9 mouse cellular contexts compared by ENCODE assay signal in the genomic region with DNA sequence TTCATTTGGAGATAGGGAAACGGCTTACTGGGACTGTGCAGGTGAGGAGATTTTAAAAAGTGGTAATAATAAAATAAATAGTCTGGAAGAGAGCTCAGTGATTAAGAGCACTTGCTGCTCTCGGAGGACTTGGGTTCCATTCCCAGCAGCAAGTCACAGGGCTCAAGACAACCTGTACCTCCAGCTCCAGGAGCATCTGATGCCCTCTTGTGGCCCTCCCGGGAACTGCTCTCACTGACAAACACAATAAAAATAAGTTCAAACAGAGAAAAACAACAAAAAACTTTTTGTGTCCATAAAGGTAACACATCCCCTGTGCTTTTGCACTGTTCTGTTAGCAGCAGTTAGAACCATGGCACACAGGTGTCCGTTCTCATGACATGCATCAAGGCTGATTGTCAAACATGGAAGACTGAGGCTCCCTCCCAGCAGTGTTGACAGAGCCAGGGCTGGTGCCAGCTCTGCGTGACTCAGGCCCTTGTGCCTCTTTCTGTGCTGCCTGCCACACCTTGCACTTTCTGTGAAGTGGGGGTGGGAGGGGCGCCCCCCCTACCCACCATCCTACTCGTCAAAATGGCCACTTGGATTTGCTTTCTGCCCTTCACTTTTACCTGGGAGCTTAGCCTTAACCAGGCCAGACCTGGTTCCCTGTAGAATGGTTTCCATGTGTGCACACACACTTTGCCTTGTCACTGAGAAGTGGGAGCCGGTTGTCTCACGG. TPM values are rescaled to one million over a fixed set of nuclear protein-coding genes. Genes with fewer than 3 reads are reported as not detected.
DNase-seq lines count a peak whose midpoint lies in the region; ATAC-seq and TF ChIP-seq lines count a peak whose summit lies in the region.
"Had no signal": no experiment of that assay in that cellular context is flagged by ENCODE, and none has a peak within 500 bp of the region (broad histone marks: within the 10 kb centered on the region; RNA-seq: fewer than 3 reads in every experiment).

No protein-coding gene starts in this region.

- H3K27ac ChIP-seq in gastrocnemius, adult 2 months = no peak overlapping the region
- no peak overlapping the region for H3K27ac ChIP-seq in midbrain, embryonic 14.5 days (replicated peaks; ENCODE audit: low read depth, low read length)
- H3K27ac ChIP-seq in midbrain, embryonic 16.5 days (ENCODE audit: low read length) = no peak overlapping the region
- H3K27ac ChIP-seq in lung, postnatal 0 days (ENCODE audit: low read length) = peak overlapping the region; percentile 73
- H3K27ac ChIP-seq: limb, embryonic 13.5 days had no signal

- H3K4me2 ChIP-seq in midbrain, embryonic 14.5 days (ENCODE audit: low read length) = no peak overlapping the region
- no peak overlapping the region for H3K4me2 ChIP-seq in midbrain, embryonic 16.5 days (ENCODE audit: low read length)
- no peak overlapping the region for H3K4me2 ChIP-seq in lung, postnatal 0 days (replicated peaks; ENCODE audit: low read depth, low read length)
- H3K4me2 ChIP-seq: limb, embryonic 13.5 days had no signal

- H3K36me3 ChIP-seq in midbrain, embryonic 14.5 days (ENCODE audit: control insufficient read depth, insufficient read depth, low read length) = peaks cover 38% of the 10 kb centered on the region
- peaks cover 10% of the 10 kb centered on the region for H3K36me3 ChIP-seq in midbrain, embryonic 16.5 days (ENCODE audit: control insufficient read depth, insufficient read depth, low read length)
- peaks cover 28% of the 10 kb centered on the region for H3K36me3 ChIP-seq in lung, postnatal 0 days (ENCODE audit: insufficient read depth, low read length)

- intact Hi-C loops in gastrocnemius, adult 2 months (cut with DNase I) = loop anchor here (1.0 to 5.0 kb wide), 3 partner anchors 27 to 71 kb away; partner anchors contain the start of genes Mmab and Mvk

- TF ChIP-seq EP300 in lung, postnatal 0 days (IDR thresholded peaks at IDR 0.05) = 0 out of 2 replicates have a peak, but pooled peaks have one; percentile 47

- peaks cover 15% of the 10 kb centered on the region for H3K4me1 ChIP-seq in midbrain, embryonic 14.5 days (ENCODE audit: control insufficient read depth, insufficient read depth, low read length)
- H3K4me1 ChIP-seq in midbrain, embryonic 16.5 days (ENCODE audit: control insufficient read depth, insufficient read depth, low read length) = peaks cover 26% of the 10 kb centered on the region
- peaks cover 16% of the 10 kb centered on the region; the same call in 1 of the 2 replicates for H3K4me1 ChIP-seq in lung, postnatal 0 days (ENCODE audit: insufficient read depth, low read depth, low read length)

- DNase-seq in gastrocnemius, adult 2 months = no peak
- no peak for DNase-seq in gastrocnemius, postnatal 4 days (ENCODE audit: low spot score in 2 of 2)
- DNase-seq in midbrain, embryonic 14.5 days = peak; percentile 56
- DNase-seq in adrenal gland, postnatal 25 days = peak; percentile 41
- peak; percentile 76 for DNase-seq in lung, postnatal 0 days (ENCODE audit: low spot score)
- DNase-seq in urinary bladder, adult 2 months (ENCODE audit: low spot score) = no peak

- WGBS in midbrain, embryonic 14.5 days = 79% methylated on average over 9 of the region's 9 CpGs
- WGBS in midbrain, embryonic 16.5 days = 81% methylated on average over 9 of the region's 9 CpGs
- WGBS in lung, postnatal 0 days = 63% methylated on average over 9 of the region's 9 CpGs

- H3K9me3 ChIP-seq in midbrain, embryonic 14.5 days (ENCODE audit: control insufficient read depth, low read length) = no peaks in the 10 kb centered on the region
- H3K9me3 ChIP-seq in midbrain, embryonic 16.5 days (replicated peaks; ENCODE audit: control insufficient read depth, low read length, poor library complexity, severe bottlenecking) = no peaks in the 10 kb centered on the region
- H3K9me3 ChIP-seq in lung, postnatal 0 days (ENCODE audit: low read length) = no peaks in the 10 kb centered on the region
- H3K9me3 ChIP-seq: limb, embryonic 13.5 days had no signal

- H3K4me3 ChIP-seq in gastrocnemius, adult 2 months = no peak overlapping the region
- no peak overlapping the region for H3K4me3 ChIP-seq in midbrain, embryonic 14.5 days (replicated peaks; ENCODE audit: low read depth, low read length)
- H3K4me3 ChIP-seq in midbrain, embryonic 16.5 days (ENCODE audit: low read depth, low read length) = no peak overlapping the region
- H3K4me3 ChIP-seq in lung, postnatal 0 days (ENCODE audit: low read depth, low read length) = no peak overlapping the region
- H3K4me3 ChIP-seq: limb, embryonic 13.5 days had no signal

- H3K27me3 ChIP-seq in midbrain, embryonic 14.5 days (ENCODE audit: control insufficient read depth, insufficient read depth, low read length) = no peaks in the 10 kb centered on the region
- no peaks in the 10 kb centered on the region for H3K27me3 ChIP-seq in midbrain, embryonic 16.5 days (ENCODE audit: control insufficient read depth, insufficient read depth, low read depth, low read length)
- H3K27me3 ChIP-seq in lung, postnatal 0 days (replicated peaks; ENCODE audit: insufficient read depth, low read length) = no peaks in the 10 kb centered on the region
- H3K27me3 ChIP-seq: limb, embryonic 13.5 days had no signal

- peak; percentile 78 for TF ChIP-seq CTCF in gastrocnemius, adult 2 months (IDR thresholded peaks at IDR 0.05)
- peak; percentile 82 for TF ChIP-seq CTCF in lung, postnatal 0 days (IDR thresholded peaks at IDR 0.05)

- no peak overlapping the region for H3K9ac ChIP-seq in midbrain, embryonic 14.5 days (replicated peaks; ENCODE audit: low read length)
- H3K9ac ChIP-seq in midbrain, embryonic 16.5 days (ENCODE audit: low read depth, low read length) = no peak overlapping the region
- H3K9ac ChIP-seq in lung, postnatal 0 days (replicated peaks; ENCODE audit: low read depth) = no peak overlapping the region
- H3K9ac ChIP-seq: limb, embryonic 13.5 days had no signal

- no peak for ATAC-seq in midbrain, embryonic 14.5 days (ENCODE audit: low FRiP score, low TSS enrichment)
- no peak for ATAC-seq in midbrain, embryonic 16.5 days
- ATAC-seq in lung, postnatal 0 days = peak; percentile 29
- no peak for ATAC-seq in erythroid progenitor cell, adult 5-6 weeks (replicated peaks; ENCODE audit: low FRiP score, poor library complexity, severe bottlenecking)

RNA-seq across cellular contexts. Expression of gene Ube3b, which starts 2.9 kb away (rescaled TPM):
- total RNA-seq in gastrocnemius, adult 2 months (2021) = 100 to 1,000 TPM; 116 to 120 TPM
- 10 to 100 TPM; 54.2 to 59.3 TPM for total RNA-seq in gastrocnemius, postnatal 4 days (2021)
- 42.7 and 49.2 TPM in 2 replicates for polyA plus RNA-seq in midbrain, embryonic 14.5 days (2014; fragmentation: Nextera tagmentation; extraction: Ambion mirVana)
- polyA plus RNA-seq in midbrain, embryonic 16.5 days (2015; fragmentation: Nextera tagmentation; extraction: Ambion mirVana) = 35.6 and 39.0 TPM in 2 replicates
- 68.2 and 75.7 TPM in 2 replicates for total RNA-seq in adrenal gland, postnatal 25 days (2021)
- 28.9 and 30.1 TPM in 2 replicates for polyA plus RNA-seq in lung, postnatal 0 days (2015; fragmentation: Nextera tagmentation; extraction: Ambion mirVana)
- 19.3 and 27.0 TPM in 2 replicates for total RNA-seq in erythroid progenitor cell, adult 5-6 weeks (2015; ENCODE audit: low replicate concordance)
- total RNA-seq in erythroid progenitor cell, adult 5-6 weeks (2017; ENCODE audit: low replicate concordance) = 12.9 and 21.7 TPM in 2 replicates
- 35.2 and 38.5 TPM in 2 replicates for polyA plus RNA-seq in urinary bladder, adult 2 months (2012; rRNA removed)

RNA-seq across cellular contexts. Expression of gene Kctd10, which starts 3.0 kb away (rescaled TPM):
- total RNA-seq in gastrocnemius, adult 2 months (2021) = 10 to 100 TPM; 16.8 to 21.1 TPM
- 10 to 100 TPM; 38.0 to 40.7 TPM for total RNA-seq in gastrocnemius, postnatal 4 days (2021)
- polyA plus RNA-seq in midbrain, embryonic 14.5 days (2014; fragmentation: Nextera tagmentation; extraction: Ambion mirVana) = 58.7 and 82.4 TPM in 2 replicates
- polyA plus RNA-seq in midbrain, embryonic 16.5 days (2015; fragmentation: Nextera tagmentation; extraction: Ambion mirVana) = 70.3 and 82.3 TPM in 2 replicates
- total RNA-seq in adrenal gland, postnatal 25 days (2021) = 53.3 and 58.5 TPM in 2 replicates
- polyA plus RNA-seq in lung, postnatal 0 days (2015; fragmentation: Nextera tagmentation; extraction: Ambion mirVana) = 223 and 230 TPM in 2 replicates
- 5.0 and 10.5 TPM in 2 replicates for total RNA-seq in erythroid progenitor cell, adult 5-6 weeks (2015; ENCODE audit: low replicate concordance)
- total RNA-seq in erythroid progenitor cell, adult 5-6 weeks (2017; ENCODE audit: low replicate concordance) = 11.4 and 12.7 TPM in 2 replicates
- polyA plus RNA-seq in urinary bladder, adult 2 months (2012; rRNA removed) = 134 and 142 TPM in 2 replicates

Comparison
In these comparisons a context has a peak if more than half of its experiments do, and no peak if none do; other contexts are left out.
1. DNase-seq: peak in midbrain, embryonic 14.5 days (single experiment), adrenal gland, postnatal 25 days (single experiment) and lung, postnatal 0 days (single experiment); none in gastrocnemius, adult 2 months (single experiment), gastrocnemius, postnatal 4 days (0 of 2) and urinary bladder, adult 2 months (single experiment).